Mouse (Mus musculus) heart, adult 2 months (tissue): ENCODE data around the gene Otud7b. TPM values are rescaled to one million over a fixed set of nuclear protein-coding genes. Genes with fewer than 3 reads are reported as not detected.
A peak's percentile ranks its signal among the peaks of the same experiment; 100 is the strongest.
"Not testable (repeated sequence)": the region's sequence is repeated elsewhere in the genome, so short reads cannot be mapped to it uniquely, and the experiment has no call there.

ENCODE experiments used
- DNase-seq, 2 experiments: peaks; one replicate each; pipeline ENCODE4 v3.0.0; 2021
- H3K27ac ChIP-seq: fragments of 200-600 bp; 2 replicates; pipeline ENCODE4 v1.8.1; 2022
- H3K27me3 ChIP-seq: fragments of 200-500 bp; 2 replicates; pipeline ENCODE4 v1.6.1; 2012; ENCODE audit warnings: mild to moderate bottlenecking, low read length, inconsistent platforms, mixed read lengths; ENCODE audit not compliant: control insufficient read depth, insufficient read depth
- H3K36me3 ChIP-seq: fragments of 200-500 bp; 2 replicates; pipeline ENCODE4 v1.6.1; 2012; ENCODE audit warnings: low read length, inconsistent platforms; ENCODE audit not compliant: control insufficient read depth, insufficient read depth
- H3K4me1 ChIP-seq: fragments of 200-500 bp; 2 replicates; pipeline ENCODE4 v1.6.1; 2011; ENCODE audit warnings: low read length; ENCODE audit not compliant: control insufficient read depth, insufficient read depth
- H3K4me3 ChIP-seq: fragments of 200-600 bp; 2 replicates; pipeline ENCODE4 v1.8.1; 2022
- H3K79me2 ChIP-seq: fragments of 200-500 bp; replicated peaks from 2 replicates; pipeline ENCODE4 v1.6.1; 2012; ENCODE audit warnings: mild to moderate bottlenecking, inconsistent platforms, low read length, moderate library complexity, mixed read lengths; ENCODE audit not compliant: control insufficient read depth, insufficient read depth
- H3K9ac ChIP-seq: fragments of 200-500 bp; 2 replicates; pipeline ENCODE4 v1.6.1; 2012; ENCODE audit warnings: low read depth, mild to moderate bottlenecking, control low read depth, inconsistent platforms, low read length, mixed read lengths
- CTCF ChIP-seq: fragments of 200-600 bp; IDR thresholded peaks from 2 replicates; pipeline ENCODE4 v1.8.1; 2022; ENCODE audit warnings: antibody characterized with exemption, mild to moderate bottlenecking, moderate library complexity
- EP300 ChIP-seq: fragments of 200-500 bp; IDR thresholded peaks from 2 replicates; pipeline ENCODE4 v1.6.1; 2011; ENCODE audit warnings: low read depth, low read length, control low read depth; ENCODE audit not compliant: insufficient read depth
- POLR2A ChIP-seq: fragments of 200-500 bp; IDR thresholded peaks from 2 replicates; pipeline ENCODE4 v1.6.1; 2011; ENCODE audit warnings: mild to moderate bottlenecking, low read depth, low read length, control low read depth; ENCODE audit not compliant: insufficient read depth
- WGBS: fragments of 180-500 bp; shearing (Covaris S2); methylation state at CpG from one replicate; pipeline ENCODE4 v1.1.7; 2018; 5-methylcytosine and 5-hydroxymethylcytosine counted together
- intact Hi-C: fragments of 180-260 bp; cut with DNase I; formaldehyde crosslinking; loops from one replicate; pipeline ENCODE4 v1.15.1; 2025
- polyA plus RNA-seq: library from polyadenylated mRNA; depleted of rRNA; stranded (reverse); fragments of >200 nt; gene quantifications from 2 replicates; pipeline ENCODE4 v1.2.3, GENCODE M21; 2012
- total RNA-seq, 2 experiments: library from RNA; stranded (reverse); gene quantifications; 2 replicates each; pipeline ENCODE4 v1.2.3; 2021

The Otud7b gene
- total and polyA plus RNA-seq, 3 experiments, result 10.9 to 57.4 (median 46.0) TPM

GRCm38 (mm10) chr3:96194966-96195365, 90.6 kb downstream of the Otud7b start:
- intact Hi-C loops, result no loop called here
- Histone ChIP-seq H3K4me3 (no peak overlapping the region), H3K9ac (no peak overlapping the region), H3K27me3 (no peaks in the 10 kb centered on the region), H3K27ac (no peak overlapping the region), H3K4me1 (no peaks in the 10 kb centered on the region), H3K79me2 (no peaks in the 10 kb centered on the region), H3K36me3 (no peaks in the 10 kb centered on the region)
- DNase-seq, result no peak
- WGBS, result 87% methylated on average over 10 of the region's 10 CpGs
- no peak for TF ChIP-seq POLR2A
- TF ChIP-seq CTCF, result no peak
- TF ChIP-seq EP300, result no peak

- H3K27ac ChIP-seq, result no peak overlapping the region
- no peaks in the 10 kb centered on the region for H3K79me2 ChIP-seq
- no peak overlapping the region for H3K9ac ChIP-seq
- no peak for DNase-seq
- intact Hi-C loops, result no loop called here
- WGBS, result 92% methylated on average over 11 of the region's 11 CpGs
- H3K4me1 ChIP-seq, result no peaks in the 10 kb centered on the region
- H3K36me3 ChIP-seq, result no peaks in the 10 kb centered on the region
- no peak overlapping the region for H3K4me3 ChIP-seq
- 0 out of 2 replicates have a peak, but pooled peaks have one; percentile 29 for TF ChIP-seq POLR2A
- no peak for TF ChIP-seq EP300
- peak; percentile 41 for TF ChIP-seq CTCF
- no peaks in the 10 kb centered on the region for H3K27me3 ChIP-seq
Observed at GRCm38 (mm10) chr3:96195616-96196313, 91.4 kb downstream of the Otud7b start.

DNA sequence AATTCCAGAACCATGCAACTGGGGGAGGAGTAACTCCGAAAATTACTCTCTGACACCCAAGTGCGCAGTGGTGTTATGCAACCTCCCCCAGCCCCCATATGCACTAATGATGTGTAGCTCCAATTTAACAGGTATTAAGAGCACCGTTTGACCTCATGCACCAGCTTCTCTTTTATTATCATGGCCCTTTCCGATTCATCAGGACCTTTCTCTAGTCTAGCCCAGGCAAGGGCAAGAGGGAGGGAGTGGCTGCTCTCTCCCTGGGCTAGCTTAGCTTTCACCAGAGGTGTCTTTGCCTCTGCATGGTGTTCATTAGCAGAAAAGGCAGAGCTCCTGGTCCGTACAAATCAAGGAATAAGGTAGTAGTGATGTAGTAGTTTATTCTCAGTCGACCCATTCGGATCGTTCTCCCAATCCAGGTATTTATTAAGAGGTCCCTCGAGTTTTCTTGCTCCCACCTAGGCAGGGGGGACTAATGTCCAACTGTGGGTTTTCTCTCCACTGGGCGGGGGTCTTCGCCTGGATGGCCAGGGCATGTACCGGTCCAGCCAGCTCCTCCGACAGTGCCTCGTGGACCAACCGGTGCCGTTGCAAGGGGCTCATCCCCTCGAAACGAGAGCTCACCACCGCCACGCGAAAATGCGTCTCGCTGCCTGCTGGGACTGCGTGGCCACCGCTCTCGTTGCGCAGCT, 92.3 kb downstream of the Otud7b start:
- TF ChIP-seq CTCF, result no peak
- TF ChIP-seq POLR2A, result no peak
- TF ChIP-seq EP300, result no peak
- H3K27ac ChIP-seq, result peak overlapping the region; percentile 91
- H3K4me1 ChIP-seq, result no peaks in the 10 kb centered on the region
- H3K27me3 ChIP-seq, result no peaks in the 10 kb centered on the region
- 19% methylated on average over 27 of the region's 27 CpGs for whole genome bisulfite sequencing
- no peaks in the 10 kb centered on the region for H3K79me2 ChIP-seq
- H3K9ac ChIP-seq, result peak overlapping the region; percentile 80
- peak overlapping the region; percentile 70 for H3K4me3 ChIP-seq
- intact Hi-C loops, result no loop called here
- no peak for DNase-seq
- no peaks in the 10 kb centered on the region for H3K36me3 ChIP-seq

DNA sequence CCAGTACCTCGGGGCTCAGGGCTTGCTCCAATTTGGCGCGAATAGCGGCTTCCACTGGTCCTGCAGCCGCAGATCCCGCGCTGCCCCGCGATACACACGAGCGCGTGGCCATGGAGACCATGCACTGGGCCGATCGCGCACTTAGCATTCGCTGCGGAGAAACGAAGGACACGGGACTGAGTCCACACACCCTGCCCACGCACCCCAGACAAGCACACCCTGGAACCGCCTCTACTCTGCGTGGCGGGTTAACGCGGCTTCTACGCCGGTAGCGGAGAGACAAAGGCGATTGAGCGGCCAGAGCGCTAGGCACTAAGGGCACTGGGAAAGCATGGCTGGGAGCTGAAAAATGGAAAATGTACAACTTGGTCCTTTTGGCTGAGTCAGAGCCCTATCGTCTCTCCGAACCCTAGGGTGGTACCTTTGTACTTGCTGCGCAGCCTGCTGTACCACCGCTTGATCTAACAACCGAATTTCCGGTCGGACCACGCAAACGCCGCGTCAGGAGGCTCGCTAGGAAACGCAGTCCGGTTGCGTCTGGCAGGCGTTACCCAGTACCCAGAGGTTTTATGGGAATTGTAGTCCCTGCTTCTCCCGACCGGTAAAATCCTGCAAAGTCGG, 92.9 kb downstream of the Otud7b start:
- Histone ChIP-seq H3K36me3 (no peaks in the 10 kb centered on the region), H3K9ac (peak overlapping the region; percentile 80), H3K27me3 (no peaks in the 10 kb centered on the region), H3K4me1 (no peaks in the 10 kb centered on the region), H3K27ac (peak overlapping the region; percentile 91), H3K79me2 (no peaks in the 10 kb centered on the region), H3K4me3 (peak overlapping the region; percentile 70)
- intact Hi-C loops, result no loop called here
- under 1% methylated on average over 50 of the region's 50 CpGs for WGBS
- peak; percentile 98 for TF ChIP-seq POLR2A
- TF ChIP-seq CTCF, result peak; percentile 36
- TF ChIP-seq EP300, result no peak; the same call in 1 of the 2 replicates
- peak; percentile 86 to 92 for DNase-seq

- H3K36me3 ChIP-seq, result no peaks in the 10 kb centered on the region
- H3K9ac ChIP-seq, result no peak overlapping the region
- no peaks in the 10 kb centered on the region for H3K79me2 ChIP-seq
- H3K4me3 ChIP-seq, result peak overlapping the region; percentile 70; the same call in 1 of the 2 replicates
- 9% methylated on average over 6 of the region's 6 CpGs for WGBS
- no peak for TF ChIP-seq CTCF
- no peak for TF ChIP-seq POLR2A
- no peak for TF ChIP-seq EP300
- no peak for DNase-seq
- H3K27me3 ChIP-seq, result no peaks in the 10 kb centered on the region
- intact Hi-C loops, result no loop called here
- H3K27ac ChIP-seq, result no peak overlapping the region
- no peaks in the 10 kb centered on the region for H3K4me1 ChIP-seq
Observed at GRCm38 (mm10) chr3:96198181-96198580, 93.9 kb downstream of the Otud7b start.

- DNase-seq, H3K27ac ChIP-seq, intact Hi-C loops, H3K79me2 ChIP-seq, H3K4me1 ChIP-seq, H3K4me3 ChIP-seq, H3K27me3 ChIP-seq, H3K9ac ChIP-seq, H3K36me3 ChIP-seq: not testable (repeated sequence)
- 26% methylated on average over 8 of the region's 8 CpGs for WGBS
Observed at GRCm38 (mm10) chr3:96198601-96199251, 94.4 kb downstream of the Otud7b start.
